Mouse (Mus musculus) thymus, adult 2 months (tissue): ENCODE measurements around the gene Slc9a1.

Experiments
- CTCF ChIP-seq: fragments of 200-500 bp; IDR thresholded peaks from 2 replicates; pipeline ENCODE4 v1.5.1; 2012; ENCODE audit warnings: mild to moderate bottlenecking, control low read depth, low read length, moderate library complexity, borderline replicate concordance; ENCODE audit not compliant: control insufficient read depth, poor library complexity, insufficient read depth; ENCODE audit errors: extremely low read depth
- POLR2A ChIP-seq: fragments of 200-500 bp; IDR thresholded peaks from 2 replicates; pipeline ENCODE4 v1.6.1; 2012; ENCODE audit warnings: mild to moderate bottlenecking, low read length, control low read depth, moderate library complexity; ENCODE audit not compliant: control insufficient read depth, poor library complexity, insufficient read depth; ENCODE audit errors: extremely low read depth

DNA sequence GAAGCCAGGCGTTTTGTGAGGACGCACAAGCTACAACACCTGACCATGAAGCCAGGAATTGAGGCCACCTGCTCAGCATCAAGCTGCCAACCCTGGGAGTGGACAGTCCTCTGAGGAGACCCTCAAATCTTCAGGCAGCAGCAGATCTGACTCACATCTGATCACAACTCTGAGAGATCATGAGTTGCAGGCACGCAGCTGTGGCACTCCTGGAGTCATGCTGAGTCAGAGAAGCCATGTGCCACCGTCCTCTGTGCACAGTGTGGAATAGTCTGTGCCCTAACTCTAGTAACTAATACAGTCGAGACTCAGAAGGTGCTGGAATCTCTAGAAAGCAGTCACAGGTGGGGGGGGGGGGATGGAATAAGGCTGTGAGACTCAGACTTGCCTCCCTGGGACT lies 77.9 kb downstream of the Slc9a1 start:
- TF ChIP-seq CTCF (no peak), POLR2A (no peak)
